Mouse (Mus musculus) stomach, embryonic 14.5 days (tissue): ENCODE data around the gene Tgtp2. TPM values are rescaled to one million over a fixed set of nuclear protein-coding genes. Genes with fewer than 3 reads are reported as not detected.

ENCODE experiments used
- ATAC-seq: fragments of 200-750 bp; cut with Nextera tagmentation; 2 replicates; pipeline ENCODE4 v1.8.0; 2017; ENCODE audit warnings: low read depth, moderate TSS enrichment; ENCODE audit not compliant: insufficient number of reproducible peaks, insufficient read depth, low FRiP score
- H3K27ac ChIP-seq: fragments of 300-500 bp; sonication (generic); 2 replicates; pipeline ENCODE4 v1.5.1; 2014; ENCODE audit warnings: mild to moderate bottlenecking, low read length, moderate library complexity, mixed read lengths
- H3K27me3 ChIP-seq: fragments of 300-500 bp; sonication (generic); 2 replicates; pipeline ENCODE4 v1.6.1; 2014; ENCODE audit warnings: low read length, control low read depth, mixed read lengths; ENCODE audit not compliant: control insufficient read depth, insufficient read depth
- H3K36me3 ChIP-seq: fragments of 300-500 bp; sonication (generic); 2 replicates; pipeline ENCODE4 v1.6.1; 2014; ENCODE audit warnings: mild to moderate bottlenecking, control low read depth, low read length, moderate library complexity, mixed read lengths; ENCODE audit not compliant: control insufficient read depth, insufficient read depth
- H3K4me1 ChIP-seq: fragments of 300-500 bp; sonication (generic); 2 replicates; pipeline ENCODE4 v1.6.1; 2014; ENCODE audit warnings: low read length, control low read depth, mixed read lengths; ENCODE audit not compliant: control insufficient read depth, insufficient read depth
- H3K4me2 ChIP-seq: fragments of 300-500 bp; sonication (generic); replicated peaks from 2 replicates; pipeline ENCODE4 v1.6.1; 2014; ENCODE audit warnings: low read depth, low read length, control low read depth
- H3K4me3 ChIP-seq: fragments of 300-500 bp; sonication (generic); 2 replicates; pipeline ENCODE4 v1.5.1; 2014; ENCODE audit warnings: low read depth, low read length, control low read depth
- H3K9ac ChIP-seq: fragments of 300-500 bp; sonication (generic); replicated peaks from 2 replicates; pipeline ENCODE4 v1.6.1; 2014; ENCODE audit warnings: low read depth, mild to moderate bottlenecking, control low read depth, low read length, moderate library complexity, mixed read lengths
- H3K9me3 ChIP-seq: fragments of 300-500 bp; sonication (generic); 2 replicates; pipeline ENCODE4 v1.6.1; 2016; ENCODE audit warnings: low read depth, low read length, control low read depth; ENCODE audit not compliant: control insufficient read depth
- WGBS: fragments of 180-500 bp; shearing (Covaris S2); extraction: QIAGEN DNeasy Blood & Tissue Kit; methylation state at CpG from one replicate; pipeline ENCODE4 v1.1.7; 2014; 5-methylcytosine and 5-hydroxymethylcytosine counted together
- polyA plus RNA-seq: library from polyadenylated mRNA; unstranded; fragments of >200 nt; fragmentation: Nextera tagmentation; extraction: Ambion mirVana; gene quantifications from 2 replicates; pipeline ENCODE4 v1.2.1, GENCODE M21; 2014

The Tgtp2 gene
- polyA plus RNA-seq, 1 experiment from 2014 or later, result 0.10 TPM

GRCm38 (mm10) chr11:49088990-49089652 lies 25.1 kb upstream of the Tgtp2 start:
- Histone ChIP-seq H3K4me1 (peaks cover 8% of the 10 kb centered on the region; the same call in 1 of the 2 replicates), H3K36me3 (no peaks in the 10 kb centered on the region), H3K9ac (no peak overlapping the region), H3K9me3 (no peaks in the 10 kb centered on the region), H3K4me2 (no peak overlapping the region), H3K4me3 (no peak overlapping the region), H3K27me3 (no peaks in the 10 kb centered on the region), H3K27ac (no peak overlapping the region)
- WGBS, result 79% methylated on average over 5 of the region's 5 CpGs
- no peak for ATAC-seq

DNA sequence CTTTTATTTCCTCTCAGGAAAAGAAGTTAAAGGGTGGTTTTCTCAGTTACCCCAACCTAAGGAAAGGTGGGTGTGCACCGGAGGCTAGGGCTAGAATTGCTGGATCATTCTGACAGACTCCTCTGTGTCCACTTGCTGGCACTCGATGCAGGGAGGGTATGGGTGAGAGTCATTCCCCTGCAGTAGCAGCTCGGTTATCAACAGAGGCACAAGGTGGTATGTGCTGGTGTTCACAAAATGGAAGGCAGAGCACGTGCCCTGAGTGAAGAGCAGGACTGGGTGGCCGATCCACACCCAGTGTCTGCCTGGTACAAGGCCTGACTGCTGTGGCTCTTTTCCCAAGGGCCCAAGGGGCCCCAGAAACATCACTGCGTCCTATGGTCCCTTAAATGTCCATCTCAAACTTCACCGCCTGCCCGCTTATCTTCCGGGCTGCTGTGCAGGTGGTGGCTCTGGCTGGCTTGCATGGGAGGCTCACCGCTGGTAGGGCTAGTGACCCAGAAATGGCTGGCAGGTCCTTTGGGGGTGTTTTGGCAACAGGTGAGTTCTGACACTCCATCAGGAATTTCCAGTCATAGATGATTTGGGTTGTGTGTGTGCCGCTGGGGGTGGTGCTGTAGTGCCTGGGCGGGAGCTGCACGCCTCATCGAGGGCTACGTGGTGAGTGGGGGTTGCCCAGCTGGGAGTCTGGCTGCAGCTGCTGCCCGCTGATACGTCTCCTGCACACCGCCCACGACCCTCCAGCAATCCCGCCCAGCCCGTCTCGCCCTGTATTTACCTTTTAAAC lies 24.0 kb upstream of the Tgtp2 start:
- peak; percentile 89 for ATAC-seq
- H3K4me3 ChIP-seq, result no peak overlapping the region
- H3K9me3 ChIP-seq, result no peaks in the 10 kb centered on the region
- no peak overlapping the region for H3K9ac ChIP-seq
- H3K27me3 ChIP-seq, result no peaks in the 10 kb centered on the region
- 30% methylated on average over 22 of the region's 22 CpGs for WGBS
- peak overlapping the region; percentile 34 for H3K4me2 ChIP-seq
- H3K4me1 ChIP-seq, result peaks cover 12% of the 10 kb centered on the region; the same call in 1 of the 2 replicates
- H3K36me3 ChIP-seq, result no peaks in the 10 kb centered on the region
- no peak overlapping the region for H3K27ac ChIP-seq

DNA sequence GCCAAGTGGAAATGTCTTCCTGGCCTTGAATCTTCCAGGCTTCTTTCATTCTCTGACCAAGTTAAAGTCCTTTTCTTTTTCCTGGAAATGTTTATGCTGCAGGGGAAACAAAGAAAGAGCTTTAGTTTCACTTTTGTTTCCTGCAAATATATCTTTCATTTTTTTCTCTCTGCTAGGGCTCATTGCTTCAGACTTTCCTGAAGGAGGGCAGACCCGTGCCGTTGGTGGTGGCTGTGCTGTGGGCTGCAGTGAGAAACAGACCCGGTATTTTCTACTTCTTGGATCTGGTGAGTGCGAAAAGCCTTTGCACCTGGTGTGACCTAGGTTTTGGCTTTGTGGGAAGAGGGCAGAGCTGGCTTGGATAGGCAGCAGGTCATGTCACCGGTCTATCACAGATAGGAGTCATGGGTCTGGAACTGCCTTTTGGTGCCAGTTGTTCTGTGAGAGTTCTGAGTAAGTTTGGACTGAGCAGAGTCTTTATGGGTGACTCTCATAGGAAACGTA lies 22.9 kb upstream of the Tgtp2 start:
- Histone ChIP-seq H3K27me3 (no peaks in the 10 kb centered on the region), H3K4me2 (no peak overlapping the region), H3K9ac (no peak overlapping the region), H3K36me3 (no peaks in the 10 kb centered on the region), H3K9me3 (no peaks in the 10 kb centered on the region), H3K4me1 (peaks cover 12% of the 10 kb centered on the region; the same call in 1 of the 2 replicates), H3K27ac (no peak overlapping the region), H3K4me3 (no peak overlapping the region)
- 75% methylated on average over 6 of the region's 6 CpGs for WGBS
- no peak for ATAC-seq

DNA sequence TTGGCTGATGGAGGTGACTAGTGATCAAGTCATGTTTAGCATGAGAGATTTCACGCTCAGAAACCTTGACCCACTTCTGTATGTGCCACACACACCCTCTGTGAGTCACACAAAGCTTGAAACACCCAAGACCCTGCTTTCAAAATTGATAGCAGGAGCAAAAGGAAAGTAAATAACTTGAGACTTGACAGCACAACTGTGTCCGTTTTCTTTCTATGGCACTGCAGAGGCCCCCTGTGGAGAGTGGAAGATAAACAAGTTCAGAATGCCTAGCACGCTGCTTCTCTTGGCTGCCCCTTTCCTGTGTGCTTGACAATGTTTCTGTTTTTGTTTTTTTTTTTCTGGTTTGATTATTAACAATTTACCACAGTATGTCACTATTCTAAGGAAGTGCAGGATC lies 20.9 kb upstream of the Tgtp2 start:
- Histone ChIP-seq H3K4me2 (no peak overlapping the region), H3K27ac (no peak overlapping the region), H3K9me3 (no peaks in the 10 kb centered on the region), H3K36me3 (no peaks in the 10 kb centered on the region), H3K4me3 (no peak overlapping the region), H3K27me3 (no peaks in the 10 kb centered on the region), H3K4me1 (peaks cover 12% of the 10 kb centered on the region; the same call in 1 of the 2 replicates), H3K9ac (no peak overlapping the region)
- no peak for ATAC-seq
- 46% methylated on average over 3 of the region's 3 CpGs for WGBS

- H3K9me3 ChIP-seq, result no peaks in the 10 kb centered on the region
- no peak overlapping the region for H3K27ac ChIP-seq
- no peak for ATAC-seq
- H3K9ac ChIP-seq, result no peak overlapping the region
- no peak overlapping the region for H3K4me3 ChIP-seq
- H3K27me3 ChIP-seq, result no peaks in the 10 kb centered on the region
- no peaks in the 10 kb centered on the region for H3K36me3 ChIP-seq
- H3K4me2 ChIP-seq, result no peak overlapping the region
- H3K4me1 ChIP-seq, result peaks cover 12% of the 10 kb centered on the region; the same call in 1 of the 2 replicates
- WGBS, result 74% methylated on average over 1 of the region's 1 CpGs
These were observed 20.4 kb upstream of the Tgtp2 start for GRCm38 (mm10) chr11:49084385-49084784.

DNA sequence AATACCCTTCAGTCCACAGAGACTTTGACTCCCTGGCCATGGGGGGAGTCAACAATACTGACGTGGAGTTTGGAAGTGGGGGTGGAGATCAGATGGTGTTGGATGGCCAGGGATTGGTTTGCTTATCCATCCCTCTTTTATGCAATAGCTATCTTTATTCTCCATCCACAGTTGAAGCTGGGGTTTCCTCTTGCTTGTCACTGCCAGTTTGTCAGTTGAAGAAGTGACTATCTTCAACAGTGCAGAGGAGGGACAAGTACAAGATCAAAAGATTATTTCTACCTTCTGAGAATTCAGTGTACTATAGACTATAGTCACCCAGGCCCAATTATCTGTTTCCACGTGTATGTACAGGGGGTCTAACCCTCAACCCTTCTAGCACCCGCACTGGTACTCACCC lies 19.8 kb upstream of the Tgtp2 start:
- Histone ChIP-seq H3K27me3 (no peaks in the 10 kb centered on the region), H3K9ac (no peak overlapping the region), H3K9me3 (no peaks in the 10 kb centered on the region), H3K27ac (no peak overlapping the region), H3K4me2 (no peak overlapping the region), H3K4me3 (no peak overlapping the region), H3K36me3 (no peaks in the 10 kb centered on the region), H3K4me1 (peaks cover 12% of the 10 kb centered on the region; the same call in 1 of the 2 replicates)
- ATAC-seq, result no peak
- 75% methylated on average over 3 of the region's 3 CpGs for WGBS

GRCm38 (mm10) chr11:49083146-49083545 lies 19.1 kb upstream of the Tgtp2 start:
- no peaks in the 10 kb centered on the region for H3K9me3 ChIP-seq
- H3K4me3 ChIP-seq, result no peak overlapping the region
- H3K4me1 ChIP-seq, result peaks cover 12% of the 10 kb centered on the region; the same call in 1 of the 2 replicates
- no peak overlapping the region for H3K4me2 ChIP-seq
- 87% methylated on average over 1 of the region's 1 CpGs for WGBS
- no peak overlapping the region for H3K9ac ChIP-seq
- no peaks in the 10 kb centered on the region for H3K36me3 ChIP-seq
- ATAC-seq, result 0 out of 2 replicates have a peak, but pooled peaks have one; percentile 18
- no peak overlapping the region for H3K27ac ChIP-seq
- no peaks in the 10 kb centered on the region for H3K27me3 ChIP-seq

GRCm38 (mm10) chr11:49081886-49082285 lies 17.9 kb upstream of the Tgtp2 start:
- Histone ChIP-seq H3K27me3 (no peaks in the 10 kb centered on the region), H3K36me3 (no peaks in the 10 kb centered on the region), H3K4me2 (no peak overlapping the region), H3K4me3 (no peak overlapping the region), H3K9me3 (no peaks in the 10 kb centered on the region), H3K27ac (no peak overlapping the region), H3K9ac (no peak overlapping the region), H3K4me1 (0 out of 2 replicates have a peak, but pooled peaks cover 7% of the 10 kb centered on the region)
- ATAC-seq, result no peak
- WGBS, result 70% methylated on average over 3 of the region's 3 CpGs
